9 mouse cellular contexts compared by ENCODE assay signal in genomic region chr13:52253138-52253537, GRCm38 (mm10).
DNase-seq lines count a peak whose midpoint lies in the region; ATAC-seq lines count a peak whose summit lies in the region.
"Had no signal": no experiment of that assay in that cellular context is flagged by ENCODE, and none has a peak within 500 bp of the region (broad histone marks: within the 10 kb centered on the region; RNA-seq: fewer than 3 reads in every experiment).

No protein-coding gene starts in this region.

- no peaks in the 10 kb centered on the region for H3K9me3 ChIP-seq in kidney, embryonic 15.5 days (replicated peaks)
- no peaks in the 10 kb centered on the region for H3K9me3 ChIP-seq in midbrain, embryonic 14.5 days (ENCODE audit: control insufficient read depth, low read length)
- H3K9me3 ChIP-seq: heart, embryonic 13.5 days had no signal

- no peak overlapping the region for H3K4me3 ChIP-seq in kidney, embryonic 15.5 days (replicated peaks)
- H3K4me3 ChIP-seq in midbrain, embryonic 14.5 days (replicated peaks; ENCODE audit: low read depth, low read length) = no peak overlapping the region
- H3K4me3 ChIP-seq: heart, embryonic 13.5 days had no signal

- 0 out of 2 replicates have a peak, but pooled peaks cover 5% of the 10 kb centered on the region for H3K27me3 ChIP-seq in kidney, embryonic 15.5 days
- H3K27me3 ChIP-seq in midbrain, embryonic 14.5 days (ENCODE audit: control insufficient read depth, insufficient read depth, low read length) = no peaks in the 10 kb centered on the region

- 30% methylated on average over 8 of the region's 8 CpGs for WGBS in kidney, embryonic 15.5 days
- 31% methylated on average over 8 of the region's 8 CpGs for WGBS in midbrain, embryonic 14.5 days

- H3K4me2 ChIP-seq in kidney, embryonic 15.5 days = no peak overlapping the region
- H3K4me2 ChIP-seq in midbrain, embryonic 14.5 days (ENCODE audit: low read length) = no peak overlapping the region
- H3K4me2 ChIP-seq: heart, embryonic 13.5 days had no signal

- H3K4me1 ChIP-seq in kidney, embryonic 15.5 days = peaks cover 3% of the 10 kb centered on the region; the same call in 1 of the 2 replicates
- no peaks in the 10 kb centered on the region for H3K4me1 ChIP-seq in midbrain, embryonic 14.5 days (ENCODE audit: control insufficient read depth, insufficient read depth, low read length)
- H3K4me1 ChIP-seq: heart, embryonic 13.5 days had no signal

- H3K9ac ChIP-seq in kidney, embryonic 15.5 days = no peak overlapping the region
- H3K9ac ChIP-seq in midbrain, embryonic 14.5 days (replicated peaks; ENCODE audit: low read length) = no peak overlapping the region
- H3K9ac ChIP-seq: heart, embryonic 13.5 days had no signal

- ATAC-seq in kidney, embryonic 15.5 days (replicated peaks; ENCODE audit: low FRiP score) = 0 out of 2 replicates have a peak, but pooled peaks have one; percentile 6
- ATAC-seq in midbrain, embryonic 14.5 days (ENCODE audit: low FRiP score, low TSS enrichment) = no peak

- peak; percentile 9 for DNase-seq in adrenal gland, postnatal 10 days
- no peak for DNase-seq in adrenal gland, postnatal 25 days
- DNase-seq in right cerebral cortex, postnatal 4 days = peak; percentile 21
- no peak for DNase-seq in right cerebral cortex, postnatal 36 days (ENCODE audit: low spot score in 2 of 2)
- peak; percentile 60 for DNase-seq in embryo, embryonic 10 days (ENCODE audit: low spot score)
- peak; percentile 82 for DNase-seq in midbrain, embryonic 14.5 days
- peak; percentile 8 for DNase-seq in yolk sac, embryonic 10.5 days (ENCODE audit: low spot score)

- no peaks in the 10 kb centered on the region for H3K36me3 ChIP-seq in kidney, embryonic 15.5 days
- no peaks in the 10 kb centered on the region for H3K36me3 ChIP-seq in midbrain, embryonic 14.5 days (ENCODE audit: control insufficient read depth, insufficient read depth, low read length)
- H3K36me3 ChIP-seq: heart, embryonic 13.5 days had no signal

- H3K27ac ChIP-seq in kidney, embryonic 15.5 days = no peak overlapping the region
- no peak overlapping the region for H3K27ac ChIP-seq in midbrain, embryonic 14.5 days (replicated peaks; ENCODE audit: low read depth, low read length)
- H3K27ac ChIP-seq: heart, embryonic 13.5 days had no signal

Comparison
In these comparisons a context has a peak if more than half of its experiments do, and no peak if none do; other contexts are left out.
1. DNase-seq: peak in adrenal gland, postnatal 10 days (single experiment), right cerebral cortex, postnatal 4 days (single experiment), embryo, embryonic 10 days (single experiment), midbrain, embryonic 14.5 days (single experiment) and yolk sac, embryonic 10.5 days (single experiment); none in adrenal gland, postnatal 25 days (single experiment) and right cerebral cortex, postnatal 36 days (0 of 2).